Mouse (Mus musculus) heart, adult 8-10 months (tissue): Measurements from ENCODE around the gene Mok. TPM values are rescaled to one million over a fixed set of nuclear protein-coding genes. Genes with fewer than 3 reads are reported as not detected.

Experiments used
- DNase-seq: peaks from one replicate; pipeline ENCODE4 v3.0.0; 2022; ENCODE audit warnings: low spot score
- total RNA-seq, 4 experiments: library from RNA; stranded (reverse); gene quantifications; 2 replicates each; pipeline ENCODE4 v1.2.4; 2022

The Mok gene
- total RNA-seq, 4 experiments from 2014 or later, result 0.50 to 0.80 (median 0.70) TPM

DNA sequence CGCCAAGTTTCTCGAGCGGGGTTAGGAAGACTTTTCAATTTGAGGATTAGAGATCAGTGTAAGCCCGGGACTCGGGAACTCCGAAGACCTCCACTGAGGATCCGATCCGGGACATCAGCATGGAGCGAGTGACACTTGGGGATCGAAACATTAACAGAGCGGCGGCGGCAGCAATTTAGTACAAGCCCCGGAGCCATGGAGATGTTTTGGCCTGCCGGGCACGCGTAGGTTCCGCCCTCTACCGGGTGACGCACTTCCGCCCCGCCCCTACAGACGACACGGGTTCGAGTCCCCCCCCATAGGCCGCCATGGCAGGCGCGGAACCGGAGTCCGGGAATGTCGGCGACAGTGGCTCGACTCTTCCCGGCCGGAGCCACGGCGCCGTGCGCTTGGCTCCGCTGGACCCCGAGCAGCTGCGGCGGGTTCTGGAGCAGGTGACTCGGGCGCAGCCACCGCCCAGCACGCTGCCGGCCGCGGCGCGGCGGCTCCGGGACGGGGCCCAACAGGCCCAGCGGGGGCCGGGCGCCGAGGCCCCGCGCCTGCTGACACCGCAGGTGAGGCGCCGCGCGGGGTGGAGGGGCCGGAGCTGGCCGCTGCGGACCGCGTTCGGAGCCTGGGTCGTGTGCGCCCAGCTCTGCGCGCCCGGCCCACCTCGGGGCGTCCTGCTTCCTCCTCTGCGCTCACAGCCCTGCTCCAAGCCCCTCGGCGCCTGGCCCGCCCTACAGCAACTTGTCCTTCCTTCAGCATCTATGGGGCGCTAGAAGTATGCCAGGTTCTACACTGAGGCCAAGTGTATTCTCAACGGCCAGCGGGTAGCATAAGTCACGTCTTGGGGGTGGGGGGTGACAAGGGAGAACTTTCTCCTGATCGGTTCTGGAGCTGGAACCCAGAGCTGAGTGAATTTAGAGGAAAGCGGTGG lies 9.5 kb upstream of the Mok start, which contains the start of gene Zfp839:
Gene Zfp839 (plus strand): TSS at position 244 of the 919 bp plus-strand sequence.
- DNase-seq, result peak; percentile 86

DNA sequence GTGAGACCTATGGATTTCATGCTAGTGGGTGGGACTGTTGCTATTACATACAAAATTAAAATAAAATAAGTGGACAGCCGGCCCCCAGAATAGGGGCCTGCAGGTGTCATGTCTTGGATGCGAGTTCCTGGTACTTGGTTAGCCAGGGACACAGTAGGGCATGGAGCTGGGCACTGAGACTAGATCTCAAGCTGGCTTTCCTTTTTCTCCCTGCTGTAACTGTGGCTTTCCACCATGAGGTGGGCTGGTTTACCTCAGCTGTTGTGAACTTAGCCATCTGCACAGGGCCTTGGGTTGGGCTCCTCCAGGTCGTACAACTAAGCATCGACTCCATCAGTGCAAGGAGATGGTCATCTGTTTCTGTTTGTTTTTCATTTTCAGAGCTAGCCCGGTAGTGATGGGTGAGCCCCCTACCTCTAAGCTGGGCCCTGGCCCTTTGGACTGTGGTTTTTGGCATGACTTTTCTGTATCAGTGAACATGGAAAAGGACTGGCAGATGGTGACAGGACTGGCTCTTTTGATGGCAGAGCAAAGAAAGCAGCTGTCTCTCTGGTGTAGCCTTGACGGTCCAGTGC lies 5.5 kb upstream of the Mok start:
- no peak for DNase-seq

DNA sequence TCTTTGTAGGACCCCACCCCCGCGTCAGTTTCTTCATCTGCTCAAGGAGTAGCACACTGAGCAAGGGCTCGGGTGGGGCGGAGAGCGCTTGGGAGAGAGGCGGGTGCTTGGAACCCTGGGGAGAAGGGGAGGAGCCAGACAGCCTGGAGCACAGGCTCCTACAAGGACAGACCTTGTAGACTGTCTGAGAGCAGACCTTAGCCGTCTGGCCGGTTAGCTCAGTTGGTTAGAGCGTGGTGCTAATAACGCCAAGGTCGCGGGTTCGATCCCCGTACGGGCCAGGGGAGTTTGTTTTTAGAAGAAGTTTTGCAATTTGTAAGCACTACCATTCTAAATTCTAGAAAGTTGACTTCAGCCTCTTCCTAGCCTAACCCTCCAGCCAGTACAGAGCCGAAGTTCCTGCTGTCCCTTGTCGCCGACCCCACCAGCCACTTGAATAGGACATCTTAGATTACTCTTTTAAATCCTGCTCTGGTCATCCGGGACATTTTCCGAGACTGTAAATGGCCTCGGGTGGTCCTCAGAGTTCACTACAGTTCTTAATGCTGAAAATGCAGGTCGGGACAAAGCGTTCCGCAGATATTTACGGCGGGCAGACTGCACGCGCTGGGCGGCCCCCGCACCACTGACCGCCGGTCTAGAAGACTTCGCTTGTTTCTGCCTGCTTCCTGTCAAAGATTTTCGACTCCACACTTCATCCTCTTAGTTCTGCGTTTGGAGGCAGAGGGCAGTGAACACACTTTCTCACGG lies 4.6 kb upstream of the Mok start:
- peak; percentile 96 for DNase-seq

DNA sequence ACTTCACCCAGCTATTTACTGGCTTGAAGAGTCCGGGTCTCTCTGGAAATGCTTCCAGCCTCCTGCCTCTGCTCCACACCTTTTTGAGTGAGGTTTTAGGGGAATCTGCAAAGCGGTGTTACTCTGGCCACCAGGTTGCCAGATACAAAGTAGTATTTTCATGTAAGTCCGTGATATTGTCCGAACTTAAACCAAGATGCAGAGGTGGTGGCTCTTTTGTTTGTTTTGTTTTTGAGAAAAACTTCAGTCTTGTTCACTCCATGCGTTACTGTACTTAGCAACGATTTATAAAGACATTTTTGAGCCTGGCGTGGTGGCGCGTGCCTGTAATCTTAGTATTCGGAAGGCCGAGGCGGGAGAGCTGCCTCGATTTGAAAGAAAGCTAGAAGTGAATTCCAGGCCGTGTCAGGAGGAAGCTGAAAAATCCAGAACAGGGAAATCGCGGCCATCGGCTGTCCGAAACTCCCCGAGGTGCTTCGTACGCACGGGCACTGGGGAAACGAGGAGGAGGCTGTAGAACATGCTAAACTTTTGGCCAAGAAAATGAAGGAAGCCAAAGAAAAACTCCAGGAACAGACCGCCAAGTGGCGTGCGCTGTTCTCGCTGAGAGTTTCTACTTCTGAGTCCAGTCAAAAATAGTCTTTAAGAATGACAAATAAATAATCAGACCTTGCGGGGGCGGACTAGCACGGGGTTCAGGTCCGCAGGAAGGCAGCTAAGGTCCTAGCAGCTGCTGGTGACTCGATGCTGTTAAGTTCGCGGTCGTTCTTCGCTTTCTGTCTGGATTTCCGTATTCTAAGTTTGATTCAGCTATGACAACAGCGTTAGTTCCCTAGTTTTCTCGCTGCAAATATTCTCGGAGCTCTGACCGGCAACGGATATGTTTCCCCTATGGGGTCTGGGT lies 3.7 kb upstream of the Mok start:
- no peak for DNase-seq

DNA sequence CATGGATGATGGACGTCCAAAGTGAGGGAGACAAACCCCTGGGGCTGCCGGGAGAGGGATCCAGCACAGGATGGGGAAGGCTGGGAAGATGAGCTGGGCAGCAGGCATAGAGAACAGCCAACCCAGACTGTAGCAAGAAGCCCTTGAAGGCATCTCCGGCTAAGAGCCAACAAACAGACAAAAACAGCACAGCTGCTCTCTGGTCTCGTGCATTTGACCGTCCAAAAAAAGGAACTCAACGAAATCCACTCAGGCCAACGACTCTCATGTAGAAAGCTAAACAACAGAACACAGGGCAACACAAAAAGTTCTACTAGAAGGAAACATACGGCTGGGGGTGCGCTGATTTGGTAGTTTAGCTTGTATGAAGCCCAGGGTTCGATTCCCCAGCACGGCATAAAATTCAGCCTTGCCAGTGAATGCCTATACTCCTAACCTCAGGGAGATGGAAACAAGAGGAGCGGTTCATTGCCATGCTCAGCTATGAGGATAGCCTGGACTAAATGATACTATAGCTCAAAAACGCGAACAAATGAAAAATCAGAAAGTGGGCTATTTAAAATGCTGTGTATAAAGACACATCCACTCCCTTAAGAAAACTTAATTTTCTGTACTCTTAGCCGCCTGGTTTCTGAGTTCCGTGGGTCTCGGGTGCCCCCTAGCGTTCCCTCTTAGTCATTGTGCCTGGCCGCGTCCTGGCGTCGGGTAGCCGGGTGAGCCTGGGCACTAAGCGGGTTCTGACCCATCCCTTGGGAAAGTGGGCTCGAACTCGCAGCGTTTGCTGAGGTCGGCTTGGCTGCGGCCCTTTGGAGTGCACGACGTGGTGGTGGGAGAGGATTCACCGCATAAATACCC lies 2.7 kb upstream of the Mok start:
- DNase-seq, result peak; percentile 91

DNA sequence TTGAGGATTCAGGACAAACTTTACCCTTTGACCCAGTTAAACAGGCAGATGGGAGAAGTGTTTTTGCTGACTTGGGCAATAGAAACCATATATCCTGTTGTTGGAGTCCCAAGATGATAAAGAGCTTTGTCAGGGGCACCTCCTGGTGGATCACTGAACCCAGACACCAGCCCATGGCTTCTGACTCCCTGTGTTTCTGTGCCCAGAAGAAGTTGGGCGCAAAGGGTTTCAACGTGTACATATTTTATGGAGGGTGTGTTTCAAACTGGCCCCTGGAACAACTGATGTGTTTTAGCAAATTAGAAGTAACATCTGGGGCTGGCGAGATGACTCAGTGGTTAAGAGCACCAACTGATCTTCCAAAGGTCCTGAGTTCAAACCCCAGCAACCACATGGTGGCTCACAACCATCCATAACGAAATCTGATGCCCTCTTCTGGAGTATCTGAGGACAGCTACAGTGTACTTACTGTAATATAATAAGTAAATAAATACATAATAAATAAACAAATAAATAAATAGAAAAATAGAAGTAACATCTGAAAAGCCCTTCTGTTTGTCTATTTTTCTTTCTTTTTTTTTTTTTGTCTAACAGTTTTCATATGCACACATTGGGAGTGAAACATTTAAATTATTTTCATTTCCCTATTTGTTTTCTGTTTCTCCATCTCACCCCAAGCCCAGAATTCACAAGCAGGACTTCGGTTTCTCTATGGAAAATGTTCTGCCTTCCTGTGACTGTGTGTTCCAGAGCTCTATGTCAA lies 1.2 kb upstream of the Mok start:
- no peak for DNase-seq

DNA sequence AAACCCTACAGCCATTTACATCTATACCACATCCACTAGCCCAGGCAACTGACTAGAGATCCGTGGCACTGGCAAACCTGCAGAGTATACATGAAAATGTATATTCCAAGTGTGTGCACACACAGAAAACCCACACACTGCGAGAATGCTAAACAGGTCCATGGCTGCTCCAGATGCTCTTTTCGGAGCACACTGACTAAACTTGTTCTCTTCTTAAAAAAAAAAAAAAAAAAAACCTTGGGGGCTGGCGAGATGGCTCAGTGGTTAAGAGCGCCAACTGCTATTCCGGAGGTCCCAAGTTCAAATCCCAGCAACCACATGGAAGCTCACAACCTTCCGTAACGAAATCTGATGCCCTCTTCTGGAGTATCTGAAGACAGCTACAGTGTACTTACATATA lies 2.9 kb downstream of the Mok start:
- no peak for DNase-seq

DNA sequence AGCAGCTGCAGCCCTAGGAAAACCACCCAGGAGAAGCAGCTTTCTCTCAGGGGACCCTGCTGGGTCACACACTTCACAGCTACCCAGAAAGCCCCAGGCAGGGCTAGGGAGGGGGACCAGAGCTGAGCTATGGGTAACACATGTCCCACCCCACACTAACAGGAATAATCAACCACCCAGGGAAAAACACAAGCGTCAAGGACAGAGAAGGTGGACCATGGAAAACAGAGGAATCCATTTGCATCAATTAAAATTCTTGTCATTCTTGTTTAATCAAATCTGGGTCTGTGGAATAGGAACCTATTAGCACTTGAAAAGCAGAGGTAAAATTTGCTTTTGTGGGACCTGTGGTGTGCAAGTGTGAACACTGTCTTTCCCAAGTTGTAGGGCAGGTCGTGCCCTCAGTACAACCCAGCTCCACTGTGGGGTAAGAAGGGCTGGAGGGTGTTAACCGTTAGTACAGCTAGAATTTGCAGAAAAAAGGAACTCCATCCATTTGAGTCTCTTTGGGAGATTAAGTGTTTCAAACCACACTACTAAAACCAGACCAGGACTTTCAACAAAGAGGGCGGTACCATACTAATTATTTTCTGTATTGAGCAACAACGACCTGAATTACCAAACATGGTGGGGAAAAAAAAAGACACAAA lies 3.4 kb downstream of the Mok start:
- DNase-seq, result no peak

DNA sequence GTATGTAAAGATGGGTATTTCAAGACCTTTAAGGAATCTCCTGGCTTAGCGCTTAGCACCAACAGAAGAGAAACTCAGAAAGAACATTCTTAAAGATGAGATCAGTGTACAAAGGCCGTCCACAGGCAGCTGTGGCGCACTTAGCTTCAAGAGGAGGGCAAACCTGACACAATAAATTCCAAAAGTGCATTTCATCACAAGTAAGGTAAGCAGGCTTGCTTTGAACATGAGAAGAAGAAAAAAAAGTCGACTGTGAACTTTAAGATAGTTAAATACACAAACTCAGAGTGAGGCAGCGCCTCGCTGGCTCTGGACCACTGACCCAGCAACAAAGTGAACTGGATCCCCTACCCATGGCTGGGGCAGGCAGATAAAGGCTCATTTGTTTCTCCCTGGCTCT lies 4.0 kb downstream of the Mok start:
- DNase-seq, result no peak

DNA sequence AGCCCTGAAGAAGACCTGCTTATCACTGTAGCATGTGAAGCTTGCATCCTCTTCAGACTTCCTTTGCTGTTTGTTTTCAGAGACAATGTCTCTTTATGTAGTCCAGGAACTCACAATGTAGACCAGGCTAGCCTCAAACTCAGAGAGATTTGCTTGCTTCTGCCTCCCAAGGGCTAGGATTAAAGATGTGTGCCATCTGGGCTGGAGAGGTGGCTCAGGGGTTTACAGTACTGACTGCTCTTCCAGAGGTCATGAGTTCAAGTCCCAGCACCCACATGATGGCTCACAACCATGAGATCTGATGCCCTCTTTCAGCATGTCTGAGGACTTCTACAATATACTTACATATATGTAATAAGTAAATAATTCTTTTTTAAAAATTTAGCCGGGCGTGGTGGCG lies 5.6 kb downstream of the Mok start:
- DNase-seq, result no peak

DNA sequence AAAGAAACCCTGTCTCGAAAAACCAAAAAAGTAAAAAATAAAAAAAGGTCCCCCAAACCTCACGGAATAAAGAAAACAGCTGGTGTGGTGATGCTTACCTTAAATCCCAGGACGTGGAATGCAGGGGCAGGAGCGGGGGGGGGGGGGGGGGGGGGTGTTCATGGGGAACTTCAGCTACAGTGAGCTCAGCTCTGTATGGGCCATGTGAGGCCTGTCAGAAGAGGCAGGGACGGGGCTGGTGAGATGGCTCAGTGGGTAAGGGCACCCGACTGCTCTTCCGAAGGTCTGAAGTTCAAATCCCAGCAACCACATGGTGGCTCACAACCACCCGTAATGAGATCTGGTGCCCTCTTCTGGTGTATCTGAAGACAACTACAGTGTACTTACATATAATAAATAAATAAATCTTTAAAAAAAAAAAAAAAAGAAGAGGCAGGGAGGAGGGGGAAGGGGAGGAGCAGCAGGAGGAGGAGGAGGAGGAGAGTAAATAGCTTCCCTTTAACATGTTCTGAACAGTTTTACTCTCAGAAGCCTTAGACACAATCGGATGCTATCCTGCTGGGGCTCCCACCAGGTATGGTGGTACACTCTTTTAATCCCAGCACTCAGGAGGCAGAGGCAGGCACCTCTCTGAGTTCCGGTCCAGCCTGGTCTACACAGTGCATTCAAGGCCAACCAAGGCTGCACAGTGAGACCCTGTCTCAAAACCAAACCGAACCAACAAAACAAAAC lies 10.3 kb downstream of the Mok start:
- no peak for DNase-seq

DNA sequence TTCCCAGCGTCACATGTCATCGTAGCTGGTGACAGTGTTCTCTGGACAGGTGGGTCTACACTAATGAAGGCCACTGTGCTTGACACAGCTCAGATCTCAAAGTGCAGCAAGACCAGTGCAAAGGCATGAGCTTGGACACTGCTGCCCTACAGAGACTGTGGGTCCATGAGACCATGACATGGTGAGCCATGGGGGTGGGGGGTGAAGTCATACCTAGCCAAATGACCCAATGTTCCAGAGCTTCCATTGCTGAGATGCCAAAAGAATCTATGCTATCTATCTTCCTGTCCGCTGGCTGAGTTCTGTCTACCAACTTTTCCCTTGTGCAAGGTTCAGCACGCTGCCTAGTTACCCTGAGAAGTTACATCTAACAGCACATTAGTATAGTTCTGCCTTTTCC lies 11.8 kb downstream of the Mok start:
- no peak for DNase-seq

DNA sequence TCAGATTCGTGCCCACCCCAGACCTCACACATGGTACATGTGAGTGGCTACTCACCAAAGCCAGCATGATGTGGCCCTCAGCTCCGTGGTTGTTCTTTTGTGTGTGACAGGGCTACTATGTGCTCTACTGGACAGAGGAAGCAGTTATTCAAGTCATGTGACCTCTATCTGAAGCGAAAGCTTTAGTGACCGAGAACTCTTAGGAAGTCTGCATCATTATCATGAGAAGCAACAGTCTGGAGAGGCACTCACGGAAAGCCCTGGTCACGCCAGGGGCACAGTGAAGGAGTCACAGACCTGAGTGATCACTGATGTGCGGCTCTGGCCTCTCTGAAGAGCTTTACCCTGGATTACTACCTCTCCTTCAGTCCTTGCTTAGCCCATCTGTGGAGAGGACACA lies 18.4 kb downstream of the Mok start:
- no peak for DNase-seq

DNA sequence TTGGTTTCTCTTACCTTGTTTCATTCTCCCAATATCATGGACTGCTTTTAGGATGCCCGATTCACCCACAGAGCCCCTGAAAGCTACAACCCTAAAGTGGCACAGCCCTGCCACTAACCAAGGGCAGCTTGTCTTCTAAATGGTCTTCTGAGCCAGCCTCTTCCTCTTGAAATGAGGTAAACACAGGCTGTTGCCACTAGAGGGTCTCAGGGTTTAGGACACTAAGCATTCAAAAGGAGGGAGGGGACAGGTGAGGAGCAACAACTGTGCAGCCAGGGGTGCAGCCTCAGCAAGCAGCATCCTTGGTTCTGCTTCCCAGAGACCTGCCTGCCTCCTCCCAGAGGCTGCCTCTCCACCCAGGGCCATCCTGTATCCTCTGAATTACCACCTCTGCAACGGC lies 19.0 kb downstream of the Mok start:
- DNase-seq, result no peak

DNA sequence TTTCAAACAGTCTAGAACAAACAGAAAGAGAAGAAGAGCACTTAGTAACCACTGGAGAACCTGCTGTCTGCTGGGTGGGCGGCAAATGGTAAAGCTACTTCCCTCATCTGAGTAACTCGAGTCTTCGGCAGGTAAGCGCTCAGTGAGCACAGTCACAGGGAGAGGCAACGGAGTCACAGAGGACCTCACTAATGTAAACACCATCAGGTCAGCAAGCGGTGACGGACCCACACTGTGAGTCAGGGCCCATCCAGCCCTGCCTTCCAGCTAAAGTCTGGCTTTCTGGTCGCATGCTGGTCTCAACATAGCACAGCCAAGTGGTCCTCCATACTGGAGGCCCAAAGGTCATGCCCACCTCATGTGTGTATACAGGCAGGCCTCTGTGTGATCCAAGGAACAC lies 21.4 kb downstream of the Mok start:
- DNase-seq, result no peak

DNA sequence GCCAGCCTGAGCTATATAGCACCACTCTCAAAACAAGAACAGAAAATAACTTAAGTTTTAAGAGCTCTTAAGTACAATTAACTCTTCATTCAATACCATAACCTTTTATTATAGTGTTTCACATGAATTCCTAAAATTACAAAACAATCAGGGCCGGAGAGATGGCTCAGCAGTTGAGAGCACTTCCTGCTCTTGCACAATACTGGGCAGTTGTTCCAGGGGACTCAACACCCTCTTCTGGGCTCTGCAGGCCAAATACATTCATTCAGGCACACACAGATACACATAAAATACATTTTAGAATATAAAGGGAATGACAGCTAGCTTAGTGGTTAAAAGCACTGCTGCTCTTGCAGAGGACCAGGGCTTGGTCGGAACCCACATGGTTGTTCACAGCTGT lies 23.9 kb downstream of the Mok start:
- no peak for DNase-seq

DNA sequence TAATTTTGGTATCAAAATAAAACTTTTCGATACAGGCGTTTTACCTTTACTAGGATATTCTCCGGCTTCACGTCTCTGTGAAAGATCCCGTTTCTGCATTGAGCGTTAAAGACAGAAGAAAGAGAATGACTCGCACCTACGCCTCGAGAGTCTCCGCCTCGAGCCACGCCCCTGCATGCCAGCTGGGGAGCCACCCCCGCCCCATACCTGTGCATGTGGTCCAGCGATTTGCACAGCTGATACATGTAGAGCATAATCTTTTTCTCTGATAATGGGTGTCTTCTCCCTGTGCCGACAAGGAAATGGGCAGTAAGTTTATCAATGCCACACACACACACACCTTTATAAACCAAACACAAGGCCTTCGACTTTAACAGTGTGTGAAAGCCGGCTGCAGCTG lies 25.8 kb downstream of the Mok start:
- DNase-seq, result no peak

DNA sequence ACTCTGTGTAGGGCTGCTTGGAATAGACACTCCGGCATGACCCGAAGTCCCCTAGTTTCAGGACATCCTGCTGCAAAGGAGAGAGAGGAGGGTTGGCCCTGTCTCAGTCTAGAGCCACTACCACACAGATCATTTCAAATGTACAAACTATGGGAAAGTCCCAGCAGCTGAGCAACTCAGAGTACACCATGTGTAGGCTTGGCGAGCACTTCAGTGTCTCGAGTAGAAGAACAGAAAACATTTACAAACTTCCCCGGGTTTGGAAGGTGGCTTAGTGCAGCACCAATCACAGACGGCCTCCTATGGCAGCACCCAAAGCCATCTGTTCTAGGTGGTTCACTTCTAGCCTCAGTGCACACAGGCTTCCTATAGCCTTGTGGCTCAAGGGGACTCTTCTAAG lies 27.1 kb downstream of the Mok start:
- no peak for DNase-seq

DNA sequence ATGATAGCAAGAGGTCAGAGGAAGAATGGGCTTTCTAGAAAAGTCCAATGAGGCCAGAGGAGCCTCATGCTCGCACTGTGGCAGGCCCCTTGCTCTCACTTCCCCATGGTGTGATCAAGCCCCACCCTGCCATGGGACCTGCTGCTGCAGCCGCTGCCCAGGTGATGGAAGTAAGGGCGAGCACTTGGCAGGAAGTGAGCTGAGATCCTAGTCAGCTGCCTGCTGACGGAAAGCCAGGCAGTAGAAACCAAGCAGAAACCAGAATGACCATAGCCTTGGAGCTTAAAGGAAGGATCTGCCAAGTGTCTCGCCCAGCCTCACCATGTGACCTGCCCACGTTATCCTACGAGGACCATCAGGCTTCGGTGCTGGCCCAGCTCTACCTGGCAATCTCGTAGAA lies 27.6 kb downstream of the Mok start:
- DNase-seq, result no peak
